Mouse (Mus musculus): ENCODE measurements at regions not wholly inside any gene's neighbourhood (a gene's known extent, or its start where the extent isn't known, plus 50 kb on each side); places are given as distances from the start of the nearest gene placed in this dataset.

DNA sequence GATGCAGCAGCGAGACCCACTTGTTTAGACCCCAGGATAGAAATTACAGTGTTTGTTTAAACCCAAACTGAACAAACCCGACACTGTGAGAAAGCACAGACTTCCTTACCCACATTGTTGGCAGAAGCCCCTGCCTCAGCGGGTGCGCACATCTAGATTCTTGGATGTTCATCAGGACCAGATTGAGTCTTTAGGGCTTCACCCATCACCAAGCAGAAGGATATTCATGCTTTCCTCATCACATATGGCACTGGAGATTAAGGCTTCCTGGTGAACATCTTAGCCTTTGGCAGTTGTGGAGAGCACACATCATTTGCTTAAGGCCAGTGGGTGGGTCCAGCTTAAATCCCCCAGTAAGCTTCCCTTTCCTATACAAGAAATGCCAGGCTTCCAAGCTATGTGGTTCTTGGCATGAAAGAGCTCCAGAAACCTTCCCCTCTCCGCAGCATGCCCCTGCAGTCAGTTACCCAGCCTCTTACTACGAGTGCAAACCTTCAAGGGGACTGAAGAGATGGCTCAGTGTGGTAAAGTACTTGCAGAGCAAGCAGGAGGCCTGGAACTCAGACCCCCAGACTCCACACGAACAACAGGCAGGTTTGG, 367.9 kb downstream of the Pbx1 start:
- H3K27me3 ChIP-seq (ENCODE audit: control insufficient read depth, insufficient read depth, low read length), result no peaks in the 10 kb centered on the region
- no peak overlapping the region for H3K27ac ChIP-seq
- H3K4me3 ChIP-seq (ENCODE audit: insufficient read depth in 1 of 2, low read depth in 2 of 2, low read length in 2 of 2), result no peak overlapping the region
- H3K9ac ChIP-seq (replicated peaks), result no peak overlapping the region
- TF ChIP-seq CTCF (IDR thresholded peaks at IDR 0.05; ENCODE audit: low read depth), result no peak
- no peak for TF ChIP-seq EP300 (IDR thresholded peaks at IDR 0.05; ENCODE audit: low read depth)
- H3K4me1 ChIP-seq (replicated peaks; ENCODE audit: control insufficient read depth in 2 of 2, insufficient read depth in 2 of 2, low read length in 1 of 2), result no peaks in the 10 kb centered on the region
- DNase-seq (ENCODE audit: low read depth in 3 of 3, low spot score in 3 of 3) (no peak), ATAC-seq (ENCODE audit: insufficient read depth) (no peak)
- 45% methylated on average over 7 of the region's 7 CpGs for WGBS (ENCODE audit: insufficient replicate concordance)
- H3K9me3 ChIP-seq (ENCODE audit: control insufficient read depth, low read length), result no peaks in the 10 kb centered on the region
- no peaks in the 10 kb centered on the region for H3K36me3 ChIP-seq (replicated peaks; ENCODE audit: control insufficient read depth, insufficient read depth, low read depth)
- H3K4me2 ChIP-seq (ENCODE audit: low read depth), result no peak overlapping the region

DNA sequence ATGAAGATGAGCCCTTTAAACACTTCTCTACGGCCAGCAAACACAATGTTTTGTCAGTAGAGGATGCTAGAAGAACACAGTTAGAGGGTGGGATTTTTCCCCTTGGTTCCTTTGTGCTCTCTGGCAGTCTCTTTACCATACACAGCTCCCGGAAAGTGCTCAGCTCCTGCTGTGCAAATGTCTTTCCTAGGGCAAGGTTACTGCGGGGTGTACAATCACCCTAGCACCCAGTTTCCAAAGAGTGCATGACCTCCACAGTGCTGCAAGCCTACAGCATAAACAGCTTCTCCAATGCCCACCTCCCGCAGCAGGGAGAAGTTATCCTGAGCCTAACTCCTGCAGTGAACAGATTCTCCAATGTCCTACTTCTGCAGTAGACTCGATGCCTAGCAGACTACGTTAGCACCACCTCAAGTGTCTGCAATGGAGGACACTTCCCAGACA, 366.4 kb downstream of the Pbx1 start:
- no peaks in the 10 kb centered on the region for H3K36me3 ChIP-seq (replicated peaks; ENCODE audit: control insufficient read depth, insufficient read depth, low read depth)
- no peaks in the 10 kb centered on the region for H3K9me3 ChIP-seq (ENCODE audit: control insufficient read depth, low read length)
- H3K4me3 ChIP-seq (ENCODE audit: insufficient read depth in 1 of 2, low read depth in 2 of 2, low read length in 2 of 2), result no peak overlapping the region
- ATAC-seq (ENCODE audit: insufficient read depth), result no peak
- no peak overlapping the region for H3K4me2 ChIP-seq (ENCODE audit: low read depth)
- no peaks in the 10 kb centered on the region for H3K4me1 ChIP-seq (replicated peaks; ENCODE audit: control insufficient read depth in 2 of 2, insufficient read depth in 2 of 2, low read length in 1 of 2)
- TF ChIP-seq EP300 (IDR thresholded peaks at IDR 0.05; ENCODE audit: low read depth) (no peak), CTCF (IDR thresholded peaks at IDR 0.05; ENCODE audit: low read depth) (no peak)
- no peak for DNase-seq (ENCODE audit: low read depth in 3 of 3, low spot score in 3 of 3)
- no peaks in the 10 kb centered on the region for H3K27me3 ChIP-seq (ENCODE audit: control insufficient read depth, insufficient read depth, low read length)
- WGBS (ENCODE audit: insufficient replicate concordance), result 49% methylated on average over 6 of the region's 6 CpGs
- no peak overlapping the region for H3K9ac ChIP-seq (replicated peaks)
- no peak overlapping the region for H3K27ac ChIP-seq

DNA sequence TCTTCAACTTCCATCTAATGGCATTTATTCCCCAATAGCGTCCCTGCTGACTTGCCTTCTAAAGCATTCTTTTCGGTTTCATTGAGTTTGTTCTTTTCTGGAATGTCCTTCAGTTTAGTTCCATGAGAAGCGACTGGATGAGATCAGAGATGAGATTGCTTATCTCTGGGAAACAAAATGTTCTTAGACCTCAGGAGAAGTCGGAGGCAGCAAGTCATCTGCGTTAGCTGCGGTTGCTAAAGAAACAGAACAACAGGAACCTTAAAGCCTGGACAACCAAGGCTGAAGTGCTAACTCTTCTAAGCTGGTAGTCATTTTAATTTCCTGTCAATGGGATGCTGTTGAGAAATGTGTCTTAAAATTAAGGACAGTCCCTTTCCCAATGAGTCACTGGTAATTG, 365.3 kb downstream of the Pbx1 start:
- WGBS (ENCODE audit: insufficient replicate concordance), result 44% methylated on average over 6 of the region's 6 CpGs
- Histone ChIP-seq H3K4me1 (replicated peaks; ENCODE audit: control insufficient read depth in 2 of 2, insufficient read depth in 2 of 2, low read length in 1 of 2) (no peaks in the 10 kb centered on the region), H3K4me2 (ENCODE audit: low read depth) (no peak overlapping the region), H3K4me3 (ENCODE audit: insufficient read depth in 1 of 2, low read depth in 2 of 2, low read length in 2 of 2) (no peak overlapping the region), H3K36me3 (replicated peaks; ENCODE audit: control insufficient read depth, insufficient read depth, low read depth) (no peaks in the 10 kb centered on the region), H3K27me3 (ENCODE audit: control insufficient read depth, insufficient read depth, low read length) (no peaks in the 10 kb centered on the region), H3K9me3 (ENCODE audit: control insufficient read depth, low read length) (no peaks in the 10 kb centered on the region), H3K27ac (no peak overlapping the region), H3K9ac (replicated peaks) (no peak overlapping the region)
- ATAC-seq (ENCODE audit: insufficient read depth), result no peak
- DNase-seq (ENCODE audit: low read depth in 3 of 3, low spot score in 3 of 3), result no peak
- TF ChIP-seq CTCF (IDR thresholded peaks at IDR 0.05; ENCODE audit: low read depth) (no peak), EP300 (IDR thresholded peaks at IDR 0.05; ENCODE audit: low read depth) (no peak)

DNA sequence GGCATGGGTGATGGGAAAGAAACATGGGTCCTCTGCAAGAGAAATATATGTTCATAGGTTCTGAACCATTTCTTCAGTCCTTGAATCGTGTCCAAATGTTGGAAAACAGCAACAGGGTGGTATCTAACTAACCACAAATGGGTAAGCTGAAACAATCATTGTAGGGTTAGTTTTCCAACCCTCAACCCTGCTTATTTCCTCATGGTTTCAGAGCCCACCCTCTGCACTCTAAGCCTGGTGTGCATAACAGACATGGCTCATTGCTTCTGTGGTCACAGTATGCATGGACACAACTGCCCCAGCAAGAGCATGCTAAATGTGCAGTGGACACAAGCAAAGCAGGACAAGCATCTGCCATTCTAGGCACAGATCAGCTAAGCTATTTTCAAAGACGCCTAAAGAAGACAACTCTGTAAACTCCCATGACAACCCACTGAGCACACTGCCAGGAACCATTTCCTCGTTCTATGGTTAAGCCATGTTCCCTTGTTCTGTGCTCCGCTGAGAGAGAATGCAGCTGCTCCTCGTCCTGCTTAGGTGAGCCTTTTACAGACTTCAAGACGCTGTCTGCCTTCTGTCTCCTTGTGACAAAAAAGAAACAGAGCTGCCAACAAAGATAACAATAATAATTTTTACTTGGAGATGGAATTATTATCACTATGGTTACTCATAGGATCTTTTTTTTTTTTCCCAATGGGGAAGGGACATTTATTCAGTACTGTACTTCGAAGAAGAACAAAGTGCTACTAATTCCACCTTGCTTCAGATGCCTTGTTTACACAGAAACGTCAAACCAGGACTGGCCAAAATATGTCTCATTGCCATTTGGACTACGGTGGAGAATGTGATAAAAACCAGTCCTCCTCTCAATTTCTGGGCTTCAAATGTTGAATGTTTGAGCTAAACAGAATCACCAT, 363.8 kb downstream of the Pbx1 start:
- Histone ChIP-seq H3K27ac (no peak overlapping the region), H3K36me3 (replicated peaks; ENCODE audit: control insufficient read depth, insufficient read depth, low read depth) (no peaks in the 10 kb centered on the region), H3K9me3 (ENCODE audit: control insufficient read depth, low read length) (no peaks in the 10 kb centered on the region), H3K27me3 (ENCODE audit: control insufficient read depth, insufficient read depth, low read length) (no peaks in the 10 kb centered on the region), H3K4me3 (ENCODE audit: insufficient read depth in 1 of 2, low read depth in 2 of 2, low read length in 2 of 2) (no peak overlapping the region), H3K4me1 (replicated peaks; ENCODE audit: control insufficient read depth in 2 of 2, insufficient read depth in 2 of 2, low read length in 1 of 2) (no peaks in the 10 kb centered on the region), H3K4me2 (ENCODE audit: low read depth) (no peak overlapping the region), H3K9ac (replicated peaks) (no peak overlapping the region)
- TF ChIP-seq EP300 (IDR thresholded peaks at IDR 0.05; ENCODE audit: low read depth) (no peak), CTCF (IDR thresholded peaks at IDR 0.05; ENCODE audit: low read depth) (no peak)
- ATAC-seq (ENCODE audit: insufficient read depth) (no peak), DNase-seq (ENCODE audit: low read depth in 3 of 3, low spot score in 3 of 3) (no peak)
- 48% methylated on average over 9 of the region's 9 CpGs for WGBS (ENCODE audit: insufficient replicate concordance)

DNA sequence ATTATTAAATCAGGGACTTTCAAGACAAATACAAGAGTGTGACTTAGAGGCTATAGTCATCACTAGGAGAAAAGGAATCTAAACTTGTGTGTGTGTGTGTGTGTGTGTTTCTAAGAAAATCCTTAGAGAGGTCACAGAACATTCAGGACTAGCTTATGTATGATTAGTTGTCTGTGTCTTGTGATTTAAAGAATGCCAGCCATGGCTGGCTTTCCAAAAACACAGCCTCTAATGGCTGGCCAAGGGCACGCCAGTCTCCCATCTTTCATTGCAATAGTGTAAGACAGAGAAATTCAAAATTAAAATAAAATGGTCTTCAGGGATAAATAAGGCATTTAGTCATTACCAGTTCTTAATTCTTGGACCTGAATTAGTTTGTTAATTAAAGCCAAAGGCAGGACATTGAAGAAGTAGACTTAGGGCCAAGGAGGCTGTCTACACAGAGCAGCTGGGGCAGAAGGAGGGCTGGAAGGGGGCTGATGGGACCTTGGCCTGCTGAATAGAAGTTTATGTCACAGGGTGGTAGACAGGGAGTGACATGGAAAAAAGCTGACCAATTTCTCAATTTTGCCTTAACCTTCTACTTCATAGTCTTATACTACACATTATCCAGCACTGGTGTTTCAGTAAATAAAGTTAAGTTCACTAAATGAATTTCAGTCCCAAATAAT, 363.0 kb downstream of the Pbx1 start:
- no peaks in the 10 kb centered on the region for H3K9me3 ChIP-seq (ENCODE audit: control insufficient read depth, low read length)
- TF ChIP-seq CTCF (IDR thresholded peaks at IDR 0.05; ENCODE audit: low read depth) (no peak), EP300 (IDR thresholded peaks at IDR 0.05; ENCODE audit: low read depth) (no peak)
- H3K4me1 ChIP-seq (replicated peaks; ENCODE audit: control insufficient read depth in 2 of 2, insufficient read depth in 2 of 2, low read length in 1 of 2), result no peaks in the 10 kb centered on the region
- H3K27ac ChIP-seq, result no peak overlapping the region
- DNase-seq (ENCODE audit: low read depth in 3 of 3, low spot score in 3 of 3) (no peak), ATAC-seq (ENCODE audit: insufficient read depth) (no peak)
- H3K27me3 ChIP-seq (ENCODE audit: control insufficient read depth, insufficient read depth, low read length), result no peaks in the 10 kb centered on the region
- H3K36me3 ChIP-seq (replicated peaks; ENCODE audit: control insufficient read depth, insufficient read depth, low read depth), result no peaks in the 10 kb centered on the region
- H3K9ac ChIP-seq (replicated peaks), result no peak overlapping the region
- 54% methylated on average over 1 of the region's 1 CpGs for WGBS (ENCODE audit: insufficient replicate concordance)
- no peak overlapping the region for H3K4me3 ChIP-seq (ENCODE audit: insufficient read depth in 1 of 2, low read depth in 2 of 2, low read length in 2 of 2)
- H3K4me2 ChIP-seq (ENCODE audit: low read depth), result no peak overlapping the region
